ENCODE assay signal across 22 mouse cellular contexts in the genomic region with DNA sequence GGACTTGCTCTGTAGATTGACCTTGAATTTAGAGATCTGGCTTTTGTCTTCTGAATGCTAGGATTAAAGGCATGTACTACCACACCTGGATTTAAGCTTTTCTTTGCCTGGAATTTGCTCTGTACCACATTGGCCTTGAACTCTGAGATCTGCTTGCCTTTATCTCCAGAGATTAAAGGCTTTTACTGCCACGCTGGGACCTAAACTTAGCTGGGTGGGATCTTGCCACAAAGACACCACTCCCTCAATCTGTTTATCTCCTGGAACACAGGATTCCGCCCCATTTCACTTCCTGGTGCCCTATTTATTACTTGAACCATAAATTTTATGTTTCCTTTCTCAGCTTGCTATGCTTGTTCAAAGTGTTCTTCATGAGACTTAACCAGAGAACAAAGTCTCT.
"Had no signal": no experiment of that assay in that cellular context is flagged by ENCODE, and none has a peak within 500 bp of the region (broad histone marks: within the 10 kb centered on the region; RNA-seq: fewer than 3 reads in every experiment).

No protein-coding gene starts in this region.

- H3K4me2 ChIP-seq: limb, embryonic 12.5 days; limb, embryonic 15.5 days; liver, embryonic 11.5 days; lung, embryonic 14.5 days; midbrain, embryonic 11.5 days had no signal

- H3K4me3 ChIP-seq: layer of hippocampus, adult 2 months; left cerebral cortex, adult 2 months; limb, embryonic 12.5 days; limb, embryonic 15.5 days; megakaryocyte, embryonic 14.5 days had no signal

- DNase-seq: kidney, adult 9 months; kidney, postnatal 14 days; kidney, postnatal 4 days; layer of hippocampus, adult 9-11 months; layer of hippocampus, postnatal 36 days; left cerebral cortex, postnatal 4 days; liver, postnatal 0 days; lung, embryonic 14.5 days; midbrain, embryonic 14.5 days; thymus, adult 2 months; thymus, postnatal 14 days had no signal

- ATAC-seq: liver, postnatal 0 days; lung, postnatal 0 days had no signal

- H3K4me1 ChIP-seq: limb, embryonic 12.5 days; limb, embryonic 15.5 days had no signal

- H3K9ac ChIP-seq: limb, embryonic 12.5 days; limb, embryonic 15.5 days; liver, embryonic 14.5 days; liver, postnatal 0 days; lung, embryonic 14.5 days had no signal

- H3K9me3 ChIP-seq: limb, embryonic 12.5 days; limb, embryonic 15.5 days; megakaryocyte, embryonic 14.5 days had no signal

- H3K27ac ChIP-seq: layer of hippocampus, adult 2 months; left cerebral cortex, adult 2 months; limb, embryonic 12.5 days; limb, embryonic 15.5 days; liver, embryonic 14.5 days; macrophage; stomach, postnatal 0 days had no signal
